Mouse (Mus musculus) forebrain, postnatal 0 days (tissue): ENCODE data around the gene Slc3a1. TPM values are rescaled to one million over a fixed set of nuclear protein-coding genes. Genes with fewer than 3 reads are reported as not detected.

ENCODE experiments used
- ATAC-seq: fragments of 200-750 bp; cut with Nextera tagmentation; 2 replicates; pipeline ENCODE4 v1.8.0; 2017; ENCODE audit warnings: mild to moderate bottlenecking, moderate library complexity
- DNase-seq: peaks from one replicate; pipeline ENCODE4 v3.0.0-alpha.2; 2015
- H3K27ac ChIP-seq: fragments of 300-500 bp; sonication (generic); 2 replicates; pipeline ENCODE4 v1.5.1; 2014; ENCODE audit warnings: low read depth, mild to moderate bottlenecking, antibody characterized with exemption, low read length, moderate library complexity, mixed read lengths
- H3K27me3 ChIP-seq: fragments of 300-500 bp; sonication (generic); 2 replicates; pipeline ENCODE4 v1.6.1; 2014; ENCODE audit warnings: mild to moderate bottlenecking, low read length, mixed read lengths; ENCODE audit not compliant: insufficient read depth
- H3K36me3 ChIP-seq: fragments of 300-500 bp; sonication (generic); 2 replicates; pipeline ENCODE4 v1.6.1; 2014; ENCODE audit warnings: mild to moderate bottlenecking, moderate library complexity; ENCODE audit not compliant: insufficient read depth
- H3K4me1 ChIP-seq: fragments of 300-500 bp; sonication (generic); 2 replicates; pipeline ENCODE4 v1.6.1; 2014; ENCODE audit warnings: antibody characterized with exemption; ENCODE audit not compliant: insufficient read depth
- H3K4me2 ChIP-seq: fragments of 300-500 bp; sonication (generic); 2 replicates; pipeline ENCODE4 v1.6.1; 2014; ENCODE audit warnings: low read depth, mild to moderate bottlenecking, moderate library complexity
- H3K4me3 ChIP-seq: fragments of 300-500 bp; sonication (generic); 2 replicates; pipeline ENCODE4 v1.5.1; 2014; ENCODE audit warnings: low read depth, low read length, mixed read lengths
- H3K9ac ChIP-seq: fragments of 300-500 bp; sonication (generic); 2 replicates; pipeline ENCODE4 v1.6.1; 2014; ENCODE audit warnings: mild to moderate bottlenecking
- H3K9me3 ChIP-seq: fragments of 300-500 bp; sonication (generic); 2 replicates; pipeline ENCODE4 v1.6.1; 2016; ENCODE audit warnings: low read length
- CTCF ChIP-seq: sonication (generic); IDR thresholded peaks from 2 replicates; pipeline ENCODE4 v1.5.1; 2016; ENCODE audit warnings: antibody characterized with exemption, control low read depth, low read depth
- WGBS: fragments of 180-500 bp; shearing (Covaris S2); extraction: QIAGEN DNeasy Blood & Tissue Kit; methylation state at CpG from one replicate; pipeline ENCODE4 v1.1.7; 2014; 5-methylcytosine and 5-hydroxymethylcytosine counted together
- polyA plus RNA-seq: library from polyadenylated mRNA; unstranded; fragments of >200 nt; fragmentation: Nextera tagmentation; extraction: Ambion mirVana; gene quantifications from 2 replicates; pipeline ENCODE4 v1.2.1, GENCODE M21; 2015
- total RNA-seq: library from RNA; depleted of rRNA; stranded (reverse); fragments of >200 nt; gene quantifications from 2 replicates; pipeline ENCODE4 v1.2.3, GENCODE M21; 2014

The Slc3a1 gene
- total and polyA plus RNA-seq, 2 experiments from 2014 or later, result 0.08 to 0.19 TPM

GRCm38 (mm10) chr17:85033087-85033486 is 4.9 kb downstream of the Slc3a1 start:
- TF ChIP-seq CTCF, result no peak
- ATAC-seq, result no peak
- H3K36me3 ChIP-seq, result no peaks in the 10 kb centered on the region
- H3K9ac ChIP-seq, result no peak overlapping the region
- no peaks in the 10 kb centered on the region for H3K27me3 ChIP-seq
- no peak overlapping the region for H3K4me3 ChIP-seq
- no peaks in the 10 kb centered on the region for H3K4me1 ChIP-seq
- DNase-seq, result no peak
- 91% methylated on average over 3 of the region's 3 CpGs for WGBS
- H3K9me3 ChIP-seq, result no peaks in the 10 kb centered on the region
- no peak overlapping the region for H3K27ac ChIP-seq
- no peak overlapping the region for H3K4me2 ChIP-seq

DNA sequence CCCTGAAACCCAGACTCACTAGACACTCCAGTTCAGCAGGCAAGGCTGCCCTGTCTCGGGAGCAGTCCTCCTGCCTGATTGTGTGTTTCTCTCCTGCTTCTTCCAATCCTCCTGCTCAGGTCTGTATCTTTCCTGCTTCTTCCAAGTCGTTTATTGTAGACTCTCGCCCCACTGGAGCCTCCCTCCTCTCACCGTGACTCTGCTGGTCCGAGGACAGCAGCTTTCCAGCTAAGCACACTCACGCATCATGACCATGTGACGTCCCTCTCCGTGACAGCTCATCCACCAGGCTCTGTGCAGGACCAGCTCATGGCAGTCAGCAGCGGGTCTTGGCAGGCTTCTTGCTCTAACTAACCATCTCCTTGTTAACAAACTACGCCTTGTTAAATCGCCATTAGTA is 5.9 kb downstream of the Slc3a1 start:
- Histone ChIP-seq H3K9me3 (no peaks in the 10 kb centered on the region), H3K4me1 (no peaks in the 10 kb centered on the region), H3K4me3 (no peak overlapping the region), H3K4me2 (no peak overlapping the region; the same call in 1 of the 2 replicates), H3K27ac (no peak overlapping the region), H3K36me3 (no peaks in the 10 kb centered on the region), H3K27me3 (no peaks in the 10 kb centered on the region), H3K9ac (no peak overlapping the region)
- DNase-seq (no peak), ATAC-seq (peak; percentile 72)
- WGBS, result 50% methylated on average over 11 of the region's 11 CpGs
- TF ChIP-seq CTCF, result no peak

GRCm38 (mm10) chr17:85037855-85038254 is 9.7 kb downstream of the Slc3a1 start:
- ATAC-seq (no peak), DNase-seq (no peak)
- no peak overlapping the region for H3K9ac ChIP-seq
- WGBS, result 86% methylated on average over 5 of the region's 5 CpGs
- no peaks in the 10 kb centered on the region for H3K36me3 ChIP-seq
- H3K27me3 ChIP-seq, result no peaks in the 10 kb centered on the region
- H3K4me2 ChIP-seq, result no peak overlapping the region
- H3K9me3 ChIP-seq, result no peaks in the 10 kb centered on the region
- H3K4me3 ChIP-seq, result no peak overlapping the region
- H3K4me1 ChIP-seq, result no peaks in the 10 kb centered on the region
- no peak for TF ChIP-seq CTCF
- no peak overlapping the region for H3K27ac ChIP-seq

DNA sequence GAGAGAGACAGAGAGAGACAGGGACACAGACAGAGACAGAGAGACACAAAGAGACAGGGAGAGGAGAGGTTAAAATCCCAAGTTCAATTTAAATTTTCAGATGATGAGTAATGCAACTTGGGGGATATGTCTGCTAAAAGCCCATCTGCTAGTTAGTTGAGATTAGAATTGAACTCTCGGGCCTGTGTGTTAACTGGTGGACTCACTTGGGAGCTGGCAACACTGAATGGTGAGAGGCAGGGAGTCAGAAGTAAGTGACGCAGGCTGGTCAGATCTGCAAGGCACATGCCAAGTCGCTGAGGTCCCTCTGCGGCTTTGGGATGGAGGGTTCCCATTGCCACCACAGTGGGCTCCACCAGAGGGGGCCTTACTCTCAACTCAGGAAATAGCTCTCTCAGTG is 10.1 kb downstream of the Slc3a1 start:
- Histone ChIP-seq H3K4me1 (no peaks in the 10 kb centered on the region), H3K4me3 (no peak overlapping the region), H3K27ac (no peak overlapping the region), H3K36me3 (no peaks in the 10 kb centered on the region), H3K27me3 (no peaks in the 10 kb centered on the region), H3K9ac (no peak overlapping the region), H3K9me3 (no peaks in the 10 kb centered on the region), H3K4me2 (no peak overlapping the region)
- TF ChIP-seq CTCF, result no peak
- ATAC-seq, result no peak
- no peak for DNase-seq
- WGBS, result 83% methylated on average over 4 of the region's 4 CpGs

DNA sequence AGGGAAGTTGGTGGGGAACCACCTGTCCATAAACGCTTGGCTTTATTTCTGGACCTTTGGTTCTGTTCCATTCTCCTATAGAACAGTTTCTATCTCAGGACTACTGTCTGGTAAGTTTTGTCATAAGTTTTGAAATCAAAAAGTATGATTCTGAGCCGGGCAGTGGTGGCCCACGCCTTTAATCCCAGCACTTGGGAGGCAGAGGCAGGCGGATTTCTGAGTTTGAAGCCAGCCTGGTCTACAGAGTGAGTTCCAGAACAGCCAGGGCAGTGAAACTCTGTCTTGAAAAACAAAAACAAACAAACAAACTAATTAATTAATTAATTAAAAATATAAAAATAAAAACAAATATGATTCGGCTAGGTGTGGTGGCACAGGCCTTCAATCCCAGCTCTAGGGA is 10.6 kb downstream of the Slc3a1 start:
- H3K4me1 ChIP-seq, result no peaks in the 10 kb centered on the region
- no peak overlapping the region for H3K4me3 ChIP-seq
- H3K9me3 ChIP-seq, result no peaks in the 10 kb centered on the region
- no peaks in the 10 kb centered on the region for H3K36me3 ChIP-seq
- H3K4me2 ChIP-seq, result no peak overlapping the region
- no peak for TF ChIP-seq CTCF
- no peak overlapping the region for H3K27ac ChIP-seq
- ATAC-seq (no peak), DNase-seq (no peak)
- WGBS, result 95% methylated on average over 5 of the region's 5 CpGs
- no peak overlapping the region for H3K9ac ChIP-seq
- no peaks in the 10 kb centered on the region for H3K27me3 ChIP-seq

DNA sequence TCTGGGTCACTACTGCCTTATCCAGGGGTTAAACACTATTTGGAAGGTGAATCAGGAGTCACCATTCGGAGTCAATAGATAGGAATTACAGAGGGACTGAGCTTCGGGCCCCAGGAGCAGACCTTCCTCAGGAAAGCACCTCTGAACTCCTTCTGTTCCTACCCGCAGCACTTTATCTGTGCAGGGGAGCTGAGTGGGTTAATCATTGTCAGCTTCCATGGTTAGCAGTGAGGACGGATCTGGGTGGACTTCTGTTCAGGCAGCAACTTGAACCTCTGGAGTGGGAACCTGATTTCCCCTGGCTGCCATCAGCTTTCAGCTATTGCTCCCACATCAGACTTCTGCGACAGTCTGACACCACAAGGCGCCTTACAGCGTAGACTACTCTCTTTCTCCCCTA is 12.7 kb downstream of the Slc3a1 start:
- H3K9me3 ChIP-seq, result no peaks in the 10 kb centered on the region
- WGBS, result 82% methylated on average over 7 of the region's 7 CpGs
- TF ChIP-seq CTCF, result no peak

GRCm38 (mm10) chr17:85042419-85042818 is 14.2 kb downstream of the Slc3a1 start:
- no peak overlapping the region for H3K4me2 ChIP-seq
- WGBS, result 84% methylated on average over 6 of the region's 6 CpGs
- no peaks in the 10 kb centered on the region for H3K9me3 ChIP-seq
- H3K4me1 ChIP-seq, result no peaks in the 10 kb centered on the region
- no peaks in the 10 kb centered on the region for H3K36me3 ChIP-seq
- no peak for TF ChIP-seq CTCF
- no peak overlapping the region for H3K4me3 ChIP-seq
- H3K9ac ChIP-seq, result no peak overlapping the region
- ATAC-seq (no peak), DNase-seq (no peak)
- H3K27me3 ChIP-seq, result no peaks in the 10 kb centered on the region
- H3K27ac ChIP-seq, result no peak overlapping the region

More for the DNA sequence above, 12.7 kb downstream of the Slc3a1 start:
- Histone ChIP-seq H3K36me3 (no peaks in the 10 kb centered on the region), H3K27ac (no peak overlapping the region), H3K9ac (no peak overlapping the region), H3K4me3 (no peak overlapping the region), H3K4me2 (no peak overlapping the region), H3K27me3 (no peaks in the 10 kb centered on the region), H3K4me1 (no peaks in the 10 kb centered on the region)
- DNase-seq (no peak), ATAC-seq (no peak)

- H3K4me3 ChIP-seq, result no peak overlapping the region
- no peaks in the 10 kb centered on the region for H3K27me3 ChIP-seq
- no peak overlapping the region for H3K9ac ChIP-seq
- no peak for DNase-seq
- no peak overlapping the region for H3K4me2 ChIP-seq
- no peak for TF ChIP-seq CTCF
- H3K36me3 ChIP-seq, result no peaks in the 10 kb centered on the region
- no peaks in the 10 kb centered on the region for H3K9me3 ChIP-seq
- no peaks in the 10 kb centered on the region for H3K4me1 ChIP-seq
- 86% methylated on average over 6 of the region's 6 CpGs for WGBS
- no peak for ATAC-seq
- H3K27ac ChIP-seq, result no peak overlapping the region
These were observed 15.2 kb downstream of the Slc3a1 start for GRCm38 (mm10) chr17:85043404-85043816.
